Mouse (Mus musculus) ES-Bruce4 (cell line): Measurements from ENCODE around the gene Nfil3. TPM values are rescaled to one million over a fixed set of nuclear protein-coding genes. Genes with fewer than 3 reads are reported as not detected.

Experiments used
- H3K27ac ChIP-seq: 2 replicates; pipeline ENCODE4 v1.5.1; 2012; ENCODE audit warnings: low read length, inconsistent platforms; ENCODE audit not compliant: insufficient read depth
- H3K27me3 ChIP-seq: 2 replicates; pipeline ENCODE4 v1.6.1; 2012; ENCODE audit warnings: mild to moderate bottlenecking, low read length, inconsistent platforms; ENCODE audit not compliant: control insufficient read depth, poor library complexity, insufficient read depth, severe bottlenecking
- H3K36me3 ChIP-seq: 2 replicates; pipeline ENCODE4 v1.6.1; 2012; ENCODE audit warnings: inconsistent platforms, mild to moderate bottlenecking, low read length, moderate library complexity; ENCODE audit not compliant: control insufficient read depth, poor library complexity, insufficient read depth, severe bottlenecking
- H3K4me1 ChIP-seq: one replicate; pipeline ENCODE4 v1.8.1; 2011; ENCODE audit warnings: low read length; ENCODE audit not compliant: control insufficient read depth, insufficient read depth
- H3K4me3 ChIP-seq: 2 replicates; pipeline ENCODE4 v1.5.1; 2011; ENCODE audit warnings: low read depth, mild to moderate bottlenecking, low read length
- H3K9ac ChIP-seq: 2 replicates; pipeline ENCODE4 v1.6.1; 2012; ENCODE audit warnings: low read depth, mild to moderate bottlenecking, inconsistent platforms; ENCODE audit not compliant: poor library complexity, severe bottlenecking
- H3K9me3 ChIP-seq: replicated peaks from 2 replicates; pipeline ENCODE4 v1.6.1; 2012; ENCODE audit warnings: mild to moderate bottlenecking, low read length, inconsistent platforms; ENCODE audit not compliant: control insufficient read depth, poor library complexity, insufficient read depth, severe bottlenecking
- CTCF ChIP-seq: IDR thresholded peaks from one replicate; pipeline ENCODE4 v1.8.1; 2011; ENCODE audit warnings: low read depth, low read length
- EP300 ChIP-seq: IDR thresholded peaks from 2 replicates; pipeline ENCODE4 v1.6.1; 2011; ENCODE audit warnings: low read depth, low read length; ENCODE audit not compliant: insufficient read depth
- POLR2A ChIP-seq: IDR thresholded peaks from one replicate; pipeline ENCODE4 v1.8.1; 2011; ENCODE audit warnings: low read length; ENCODE audit not compliant: insufficient read depth
- polyA plus RNA-seq: library from polyadenylated mRNA; stranded (reverse); fragments of >200 nt; gene quantifications from 2 replicates; pipeline ENCODE4 v1.2.4, GENCODE M21; 2011; ENCODE audit warnings: low read depth; ENCODE audit not compliant: missing spikeins, insufficient read depth, insufficient read length

The Nfil3 gene
- 3.9 TPM in 2 replicates for polyA plus RNA-seq

- TF ChIP-seq EP300 (no peak), POLR2A (peak; percentile 19), CTCF (no peak)
- H3K9me3 ChIP-seq: no peaks in the 10 kb centered on the region
- peaks cover 19% of the 10 kb centered on the region for H3K27me3 ChIP-seq
- H3K4me1 ChIP-seq: no peaks in the 10 kb centered on the region
- H3K4me3 ChIP-seq: peak within 1 kb of the TSS; percentile 85
- no peaks in the 10 kb centered on the region for H3K36me3 ChIP-seq
- H3K27ac ChIP-seq: no peak within 1 kb of the TSS
- peak within 1 kb of the TSS; percentile 89 for H3K9ac ChIP-seq
These were observed at the start of gene Nfil3 for GRCm38 (mm10) chr13:52980951-52981421. Gene Nfil3 (minus strand): TSS chr13:52981073.

DNA sequence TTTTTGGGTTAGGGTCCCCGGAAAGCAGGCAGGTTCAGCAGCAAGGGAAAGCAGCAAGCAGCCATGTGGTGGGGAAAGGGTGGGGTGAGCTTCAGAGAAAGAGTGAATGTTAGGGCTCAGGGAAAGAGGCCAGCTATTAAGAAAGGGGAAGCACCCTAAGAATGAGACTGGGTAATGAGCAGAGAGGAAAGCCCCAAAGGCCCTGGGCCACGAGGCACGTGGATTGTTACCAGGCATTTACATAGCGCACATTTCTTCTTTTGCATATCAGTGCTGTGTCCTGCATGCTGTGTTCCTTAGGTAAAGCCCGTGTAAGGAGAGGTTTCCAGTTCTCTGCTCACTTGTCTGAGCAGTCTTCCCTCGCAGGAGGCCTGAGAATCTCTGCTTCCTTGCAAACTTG lies 43.4 kb upstream of the Nfil3 start:
- no peak for TF ChIP-seq EP300
- no peak for TF ChIP-seq POLR2A
- no peak for TF ChIP-seq CTCF
- Histone ChIP-seq H3K9me3 (no peaks in the 10 kb centered on the region), H3K27me3 (no peaks in the 10 kb centered on the region), H3K4me1 (peaks cover 2% of the 10 kb centered on the region), H3K4me3 (no peak overlapping the region), H3K36me3 (no peaks in the 10 kb centered on the region), H3K27ac (no peak overlapping the region), H3K9ac (no peak overlapping the region)

GRCm38 (mm10) chr13:53020282-53020681 lies 39.4 kb upstream of the Nfil3 start:
- H3K27ac ChIP-seq: no peak overlapping the region
- no peak for TF ChIP-seq POLR2A
- TF ChIP-seq CTCF: no peak
- no peak for TF ChIP-seq EP300
- H3K4me1 ChIP-seq: peaks cover 2% of the 10 kb centered on the region
- H3K9me3 ChIP-seq: no peaks in the 10 kb centered on the region
- no peaks in the 10 kb centered on the region for H3K27me3 ChIP-seq
- H3K36me3 ChIP-seq: no peaks in the 10 kb centered on the region
- H3K9ac ChIP-seq: no peak overlapping the region
- H3K4me3 ChIP-seq: no peak overlapping the region

GRCm38 (mm10) chr13:53019532-53019931 lies 38.7 kb upstream of the Nfil3 start:
- no peak overlapping the region for H3K9ac ChIP-seq
- no peak for TF ChIP-seq EP300
- TF ChIP-seq CTCF: peak; percentile 63
- TF ChIP-seq POLR2A: no peak

DNA sequence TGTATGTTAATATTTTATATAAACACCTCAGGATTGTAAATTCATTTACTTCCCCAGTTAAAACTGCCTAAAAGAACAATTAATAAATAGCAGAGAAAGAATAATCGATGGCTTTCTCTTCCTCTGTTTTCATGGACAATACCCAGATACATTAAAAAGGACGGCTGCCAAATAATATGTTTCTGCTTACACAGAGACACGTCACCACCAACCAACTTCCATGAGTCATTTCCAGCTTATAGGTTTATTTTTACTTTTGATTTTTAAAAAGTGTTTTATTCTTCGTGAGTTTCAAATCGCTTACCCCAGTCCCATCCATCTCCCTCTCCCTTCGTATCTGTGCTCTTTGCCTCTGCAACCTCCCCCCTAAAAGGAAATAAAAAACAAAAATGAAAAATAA lies 38.1 kb upstream of the Nfil3 start:
- H3K4me3 ChIP-seq: no peak overlapping the region
- TF ChIP-seq POLR2A (no peak), CTCF (no peak), EP300 (no peak)
- no peaks in the 10 kb centered on the region for H3K27me3 ChIP-seq
- no peaks in the 10 kb centered on the region for H3K36me3 ChIP-seq
- H3K9me3 ChIP-seq: no peaks in the 10 kb centered on the region
- no peak overlapping the region for H3K27ac ChIP-seq
- no peak overlapping the region for H3K9ac ChIP-seq
- no peaks in the 10 kb centered on the region for H3K4me1 ChIP-seq

More at GRCm38 (mm10) chr13:53019532-53019931, 38.7 kb upstream of the Nfil3 start:
- H3K4me3 ChIP-seq: no peak overlapping the region
- no peaks in the 10 kb centered on the region for H3K9me3 ChIP-seq
- H3K4me1 ChIP-seq: peaks cover 2% of the 10 kb centered on the region
- no peaks in the 10 kb centered on the region for H3K36me3 ChIP-seq
- H3K27me3 ChIP-seq: no peaks in the 10 kb centered on the region
- no peak overlapping the region for H3K27ac ChIP-seq

GRCm38 (mm10) chr13:53017983-53018382 lies 37.1 kb upstream of the Nfil3 start:
- Histone ChIP-seq H3K27me3 (no peaks in the 10 kb centered on the region), H3K27ac (no peak overlapping the region)

More at GRCm38 (mm10) chr13:53017983-53018382, 37.1 kb upstream of the Nfil3 start:
- no peak for TF ChIP-seq POLR2A
- TF ChIP-seq CTCF: no peak
- no peak for TF ChIP-seq EP300
- Histone ChIP-seq H3K36me3 (no peaks in the 10 kb centered on the region), H3K9ac (no peak overlapping the region), H3K4me1 (no peaks in the 10 kb centered on the region), H3K4me3 (no peak overlapping the region), H3K9me3 (no peaks in the 10 kb centered on the region)
